Mouse (Mus musculus): Measurements from ENCODE around the gene Nudt8.
"Not testable (repeated sequence)": the region's sequence is repeated elsewhere in the genome, so short reads cannot be mapped to it uniquely, and the experiment has no call there.

The Nudt8 gene

DNA sequence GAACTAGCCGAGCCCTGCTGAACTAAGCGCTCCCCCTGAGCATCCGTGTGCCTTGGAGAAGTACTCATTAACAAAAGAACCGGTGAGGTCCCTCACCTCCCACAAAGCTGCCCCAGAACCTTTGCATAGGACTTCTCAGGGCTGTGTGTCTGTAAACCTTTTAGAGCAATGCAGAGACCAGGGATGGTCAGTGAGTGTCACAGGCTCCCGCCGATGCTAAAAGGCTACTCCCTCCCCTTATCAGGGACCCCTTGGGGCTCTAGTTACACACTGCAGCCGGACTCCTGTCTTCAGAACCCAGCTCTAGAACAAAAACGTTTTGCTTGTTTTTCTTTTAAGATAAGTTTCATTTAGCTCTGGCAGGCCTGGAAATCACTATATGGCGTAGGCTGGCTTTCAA is 12.7 kb downstream of the Nudt8 start:
- no peak for DNase-seq (ENCODE audit: low read depth, low spot score)

- DNase-seq (ENCODE audit: low read depth, low spot score): no peak
These were observed 14.4 kb downstream of the Nudt8 start for GRCm38 (mm10) chr19:4014802-4015201.

DNA sequence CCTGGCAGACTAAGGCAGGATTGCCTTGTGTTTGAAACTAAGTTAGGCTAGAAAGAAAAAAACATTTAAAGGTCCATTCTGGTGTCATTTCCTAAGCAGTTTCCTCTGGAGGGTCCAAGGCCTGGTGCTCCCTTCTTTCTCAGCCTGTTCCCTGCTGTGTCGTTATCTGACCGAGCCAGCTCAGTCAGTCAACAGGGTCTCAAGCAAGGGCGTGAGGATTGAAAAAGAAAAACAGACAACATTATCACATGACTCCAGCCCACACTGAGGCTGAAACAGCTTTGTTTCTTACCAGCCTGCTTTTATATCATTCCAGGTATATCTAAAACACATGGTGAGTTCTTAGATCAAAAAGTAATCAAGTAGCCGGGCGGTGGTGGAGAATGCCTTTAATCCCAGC is 15.3 kb downstream of the Nudt8 start:
- DNase-seq (ENCODE audit: low read depth, low spot score): peak; percentile 31

DNA sequence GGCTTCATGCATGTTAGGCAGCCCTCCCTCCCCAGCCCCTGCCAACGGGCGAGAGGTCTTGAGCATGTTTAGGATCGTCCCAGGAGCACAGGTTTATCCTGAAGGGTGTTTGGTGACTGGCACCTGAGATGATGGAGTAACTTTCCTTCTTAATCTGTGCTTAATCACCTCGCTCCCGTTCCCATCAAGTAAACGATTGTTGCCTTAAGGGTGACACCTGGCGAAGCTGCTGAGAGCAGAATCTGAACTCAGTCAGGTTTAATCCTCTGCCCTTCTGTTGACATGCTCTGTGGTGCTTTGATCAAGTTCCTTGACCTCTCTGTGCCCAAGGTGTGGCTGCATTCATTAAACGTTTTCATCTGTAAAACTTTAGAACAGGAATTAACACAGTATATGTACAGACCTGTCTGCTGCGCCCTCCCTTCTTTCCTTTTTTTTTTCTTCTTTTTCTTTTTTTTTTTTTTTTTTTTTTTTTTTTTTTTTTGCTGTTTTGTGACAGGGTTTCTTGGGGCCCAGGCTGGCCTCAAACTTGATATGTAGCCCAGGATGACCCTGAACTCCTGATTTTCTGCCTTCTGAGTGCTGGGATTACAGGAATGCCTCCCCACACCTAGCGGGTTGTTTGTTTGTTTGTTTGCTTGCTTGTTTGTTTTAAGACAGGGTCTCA is 17.7 kb downstream of the Nudt8 start:
- peak; percentile 33 for DNase-seq (ENCODE audit: low read depth, low spot score)

DNA sequence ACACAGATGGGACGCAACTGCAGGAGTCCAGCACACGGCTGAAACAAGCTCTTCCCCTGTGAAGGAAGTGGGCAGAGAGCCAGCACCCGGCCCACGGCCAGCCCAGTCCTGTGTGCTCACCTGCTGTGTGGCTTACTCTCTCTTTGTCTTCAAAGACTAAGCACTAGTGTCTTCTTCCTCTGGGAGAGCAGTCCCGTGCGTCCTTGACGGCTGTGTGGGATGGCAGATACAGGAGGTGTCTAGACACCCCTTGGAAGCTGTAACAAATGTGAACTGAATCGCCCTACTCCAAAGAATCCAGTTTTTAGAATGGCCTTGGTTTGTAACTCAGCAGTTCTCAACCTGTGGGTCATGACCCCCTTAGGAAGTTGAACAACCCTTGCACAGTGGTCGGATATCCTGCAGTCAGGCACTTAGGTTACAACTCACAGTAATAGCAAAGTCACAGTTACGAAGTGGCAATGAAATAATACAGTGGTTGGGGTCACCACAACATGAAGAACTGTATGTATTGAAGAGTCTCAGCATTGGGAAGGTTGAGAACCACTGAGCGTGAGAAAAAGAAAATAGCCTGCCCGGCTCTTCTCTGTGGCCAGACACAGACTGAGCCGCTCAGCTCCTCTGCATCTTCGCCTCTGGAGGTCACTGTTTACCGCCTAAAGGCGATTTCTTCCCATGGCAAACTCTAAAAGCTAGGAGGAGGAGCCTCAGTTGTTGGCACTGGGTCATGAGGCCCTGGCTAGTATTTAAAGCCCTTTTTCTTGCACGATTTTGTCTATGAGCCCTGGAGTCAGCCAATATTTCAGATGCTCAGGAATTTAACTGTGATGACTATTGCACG is 18.6 kb downstream of the Nudt8 start:
- peak; percentile 90 for DNase-seq (ENCODE audit: low read depth, low spot score)

DNA sequence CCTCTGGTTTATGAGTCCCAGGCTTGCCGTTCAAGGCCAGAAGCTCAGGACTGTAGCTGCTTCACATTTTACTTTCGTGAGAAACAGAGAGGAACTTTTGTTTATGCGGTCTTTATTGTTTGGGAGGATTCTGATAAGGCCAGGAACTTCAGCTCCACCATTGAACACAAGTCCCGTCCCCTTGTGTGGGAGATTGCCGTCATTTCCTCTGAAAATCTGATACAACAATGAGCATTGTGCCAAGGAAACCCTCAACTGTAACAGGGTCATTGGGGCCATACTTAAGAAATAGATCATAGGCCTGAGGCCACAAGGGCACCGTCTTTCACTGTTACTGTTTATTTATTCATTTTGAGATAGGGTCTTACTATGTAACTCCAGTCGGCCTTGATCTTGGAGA is 22.8 kb downstream of the Nudt8 start:
- DNase-seq (ENCODE audit: low read depth, low spot score): no peak

GRCm38 (mm10) chr19:4027576-4027975 is 27.2 kb downstream of the Nudt8 start:
- no peak for DNase-seq (ENCODE audit: low read depth, low spot score)

- no peak for DNase-seq (ENCODE audit: low read depth, low spot score)
These were observed 32.3 kb downstream of the Nudt8 start for GRCm38 (mm10) chr19:4032668-4033067.

DNA sequence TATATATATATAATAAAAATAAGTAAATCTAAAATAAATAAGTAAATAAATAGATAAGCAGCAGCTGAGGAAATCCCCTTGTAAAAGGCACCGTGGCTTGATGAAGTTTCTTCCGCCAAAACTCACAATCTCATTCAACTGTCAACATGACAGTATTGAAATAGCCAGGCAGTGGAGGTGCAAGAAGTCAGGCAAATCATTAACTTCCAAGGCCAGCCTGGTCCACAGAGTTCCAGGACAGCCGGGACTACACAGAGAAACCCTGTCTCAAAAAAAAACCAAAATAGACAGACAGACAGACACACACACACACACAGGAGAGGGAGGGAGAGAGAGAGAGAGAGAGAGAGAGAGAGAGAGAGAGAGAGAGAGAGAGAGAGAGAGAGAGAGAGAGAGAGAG is 32.9 kb downstream of the Nudt8 start:
- no peak for DNase-seq (ENCODE audit: low read depth, low spot score)

DNA sequence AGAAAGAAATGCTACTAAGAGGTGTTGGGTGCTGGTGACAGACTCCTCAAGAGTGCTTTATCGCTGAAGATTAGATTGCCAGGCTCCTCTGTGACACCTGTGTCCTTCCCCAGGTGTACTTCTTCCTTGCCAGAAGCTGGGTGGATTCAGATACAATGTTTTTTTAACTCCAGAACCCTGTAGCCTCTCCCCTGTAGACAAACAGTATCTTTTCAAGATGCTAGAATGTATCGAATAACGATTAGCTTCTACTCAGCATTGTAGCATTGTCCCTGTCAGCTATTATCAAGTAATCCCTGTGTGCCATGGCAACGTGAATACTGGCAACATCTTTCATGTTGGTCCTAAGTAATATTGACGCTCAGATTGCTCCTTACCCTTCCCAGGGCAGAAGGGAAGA is 33.4 kb downstream of the Nudt8 start:
- DNase-seq (ENCODE audit: low read depth, low spot score): no peak

DNA sequence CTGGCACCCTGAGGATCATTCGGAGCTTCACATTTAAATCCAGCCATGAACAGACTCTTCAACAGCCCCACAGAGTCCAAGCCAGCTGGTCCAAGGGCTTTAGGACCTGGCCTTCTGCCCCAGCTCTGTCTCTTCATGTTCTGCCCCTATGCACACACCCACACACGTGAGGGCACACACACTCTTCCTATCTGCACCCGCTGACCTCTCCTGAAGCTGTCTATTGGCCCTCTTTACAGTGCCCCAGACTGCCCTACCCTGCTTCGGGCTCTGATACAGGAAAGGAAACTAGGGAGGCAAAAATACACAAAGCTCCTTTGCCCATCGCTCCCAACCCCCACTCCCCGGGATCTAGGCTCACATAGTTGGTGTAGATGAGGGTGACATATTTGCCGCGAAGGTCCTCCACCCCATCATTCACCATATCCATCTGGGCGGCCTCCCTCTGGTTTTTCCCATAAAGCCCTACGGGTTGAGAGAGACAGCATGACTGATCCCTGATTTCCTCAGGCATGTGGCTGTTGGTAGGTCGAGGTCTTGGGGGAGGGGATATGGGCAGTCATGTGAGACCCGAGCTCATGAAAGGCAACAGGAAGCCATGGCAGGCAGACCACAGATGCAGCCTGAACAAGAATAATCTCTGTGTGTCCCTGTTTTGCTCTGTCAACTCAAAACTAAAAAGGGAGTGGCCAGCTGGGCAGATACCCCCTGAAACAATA is 36.1 kb downstream of the Nudt8 start:
- no peak for DNase-seq (ENCODE audit: low read depth, low spot score)

GRCm38 (mm10) chr19:4037154-4037787 is 36.9 kb downstream of the Nudt8 start:
- DNase-seq (ENCODE audit: low read depth, low spot score): not testable (repeated sequence)

GRCm38 (mm10) chr19:4037788-4038232 is 37.4 kb downstream of the Nudt8 start, which contains the start of gene Gstp1:
TSS of gene Gstp1 (minus strand) at chr19:4037985.
- DNase-seq (ENCODE audit: low read depth, low spot score): peak; percentile 82

GRCm38 (mm10) chr19:4040941-4041340 is 40.6 kb downstream of the Nudt8 start:
- peak; percentile 68 for DNase-seq (ENCODE audit: low read depth, low spot score)

DNA sequence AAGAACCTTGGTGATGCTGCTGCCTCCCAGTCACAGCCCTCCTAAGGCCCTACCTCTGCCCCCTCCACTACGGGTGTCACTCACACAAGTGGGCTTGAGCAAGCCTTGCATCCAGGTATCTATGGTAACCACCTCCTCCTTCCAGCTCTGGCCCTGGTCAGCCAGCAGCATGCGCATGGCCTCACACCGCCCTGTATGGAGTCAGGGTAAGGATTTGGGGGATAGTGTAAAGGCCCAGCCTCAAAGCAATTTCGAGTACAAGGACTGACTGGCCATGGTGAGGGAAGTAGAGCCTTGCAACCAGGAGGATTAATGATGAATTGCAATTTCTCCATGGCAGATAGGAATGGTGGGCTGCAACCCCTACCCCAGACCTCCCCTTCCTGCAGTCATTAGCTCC is 41.1 kb downstream of the Nudt8 start:
- not testable (repeated sequence) for DNase-seq (ENCODE audit: low read depth, low spot score)

DNA sequence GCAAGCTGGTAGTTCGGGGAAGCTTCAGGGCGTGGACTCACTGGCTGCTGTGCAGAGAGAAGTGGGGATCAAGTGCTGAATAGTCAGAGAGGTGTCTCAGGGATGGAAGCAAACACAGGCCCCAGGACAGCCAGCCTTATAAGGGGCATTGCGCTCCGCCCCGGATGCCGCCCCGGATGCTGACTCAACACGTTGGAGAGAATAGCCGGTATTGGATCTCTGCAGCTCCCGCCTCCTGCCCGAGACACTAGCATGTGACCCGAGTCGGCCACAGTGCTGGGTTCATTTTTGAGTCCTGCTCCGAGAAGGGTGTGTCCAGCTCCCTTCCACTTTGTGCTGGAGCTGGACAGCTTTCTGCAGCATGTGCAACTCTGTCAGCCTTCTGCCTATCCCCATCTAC is 41.7 kb downstream of the Nudt8 start:
- DNase-seq (ENCODE audit: low read depth, low spot score): peak; percentile 93

DNA sequence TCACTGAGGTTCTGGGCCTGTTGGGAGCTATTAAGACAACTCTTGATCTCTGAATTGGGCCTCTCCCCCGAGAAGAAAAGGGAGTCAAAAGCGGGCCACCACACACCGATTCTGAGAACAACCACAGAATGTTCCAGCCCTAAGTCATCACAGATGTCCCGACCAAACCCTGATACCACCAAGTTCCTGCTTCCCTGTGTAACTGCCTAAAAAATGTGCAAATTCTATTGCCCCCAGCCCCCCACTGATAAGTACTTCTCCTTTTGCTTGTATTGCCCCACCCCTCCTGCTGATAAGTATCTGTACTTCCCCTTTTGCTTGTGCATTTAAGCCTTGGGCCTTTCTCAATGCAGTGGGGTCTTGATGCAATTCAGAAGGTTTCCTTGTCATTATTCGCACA is 43.7 kb downstream of the Nudt8 start:
- not testable (repeated sequence) for DNase-seq (ENCODE audit: low read depth, low spot score)

- DNase-seq (ENCODE audit: low read depth, low spot score): peak; percentile 96
These were observed 45.8 kb downstream of the Nudt8 start, which contains the start of gene Gstp2 for GRCm38 (mm10) chr19:4045966-4046865. TSS of gene Gstp2 (minus strand) at chr19:4046023.

- peak; percentile 88 for DNase-seq (ENCODE audit: low read depth, low spot score)
These were observed 46.5 kb downstream of the Nudt8 start for GRCm38 (mm10) chr19:4046866-4047254.

DNA sequence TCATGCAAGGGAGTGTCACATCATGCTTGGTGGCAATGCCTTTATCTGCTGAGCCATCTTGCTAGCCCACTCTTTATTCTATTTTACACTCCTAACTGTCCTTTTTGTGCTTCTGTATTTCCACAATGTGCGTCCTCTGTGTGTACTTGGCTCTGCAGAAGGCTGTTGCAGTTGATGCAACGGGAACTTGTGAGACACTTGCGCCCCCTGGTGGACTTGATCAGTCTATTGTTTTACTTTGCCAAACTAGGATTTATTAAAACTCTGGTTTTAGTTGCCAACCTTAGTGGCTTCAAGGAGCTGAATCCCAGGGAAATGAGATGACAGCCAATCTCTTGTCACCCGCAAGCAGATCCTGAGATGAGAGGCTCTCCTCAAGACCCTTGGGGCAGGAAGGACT is 47.5 kb downstream of the Nudt8 start:
- peak; percentile 92 for DNase-seq (ENCODE audit: low read depth, low spot score)

DNA sequence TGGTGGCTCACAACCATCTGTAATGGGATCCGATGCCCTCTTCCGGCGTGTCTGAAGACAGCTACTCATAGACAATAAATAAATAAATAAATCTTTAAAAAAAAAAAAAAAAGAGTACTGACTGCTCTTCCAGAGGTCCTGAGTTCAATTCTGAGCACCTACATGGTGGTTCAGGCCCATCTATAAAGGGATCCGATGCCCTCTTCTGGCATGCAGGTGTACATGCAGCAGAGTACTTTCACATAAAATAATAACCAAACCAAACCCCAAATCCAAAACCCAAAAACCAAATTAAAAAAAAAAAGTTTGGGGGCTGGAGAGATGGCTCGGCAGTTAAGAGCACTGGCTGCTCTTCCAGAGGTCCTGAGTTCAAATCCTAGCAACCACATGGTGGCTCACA is 48.7 kb downstream of the Nudt8 start:
- not testable (repeated sequence) for DNase-seq (ENCODE audit: low read depth, low spot score)
